Mouse (Mus musculus): Measurements from ENCODE around the gene Fgfr2. TPM values are rescaled to one million over a fixed set of nuclear protein-coding genes. Genes with fewer than 3 reads are reported as not detected.

Gene Fgfr2
- polyA plus RNA-seq, 1 experiment = 14.8 TPM

DNA sequence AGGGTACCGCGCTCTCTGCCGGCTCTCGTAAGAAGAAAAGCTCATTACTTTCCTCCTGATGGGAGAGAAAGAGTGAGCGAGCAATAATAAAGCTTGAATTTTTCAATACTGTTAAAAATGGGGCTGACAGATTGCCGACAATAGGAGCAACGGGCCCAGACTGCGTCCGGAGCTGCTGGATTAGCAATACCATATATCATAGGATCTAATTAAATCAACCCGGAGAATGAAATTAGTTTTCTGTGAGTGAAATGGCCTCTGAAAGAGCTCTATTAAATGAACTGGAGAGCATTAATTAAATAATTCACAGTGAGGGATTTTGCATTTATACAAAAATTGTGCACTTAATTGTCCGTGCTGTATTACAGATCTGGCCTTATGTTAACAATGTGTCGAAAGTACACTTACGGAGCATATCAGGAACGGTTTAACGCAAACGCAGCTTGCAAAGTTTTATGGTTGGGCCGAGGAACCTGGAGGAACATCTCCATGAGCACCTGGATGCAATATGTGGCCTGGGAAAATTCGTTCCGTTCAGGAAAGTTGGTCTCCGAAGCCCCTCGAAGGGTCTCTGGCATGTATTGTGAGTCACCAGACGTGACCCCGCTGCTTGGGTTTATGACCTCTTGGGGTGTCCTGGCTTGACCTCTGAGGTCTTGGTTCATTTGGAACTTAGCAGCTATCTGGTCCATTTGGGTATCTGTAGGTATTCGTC lies 1344.7 kb downstream of the Fgfr2 start:
- Histone ChIP-seq H3K27me3 (replicated peaks; ENCODE audit: control insufficient read depth, insufficient read depth, low read length) (peaks cover 2% of the 10 kb centered on the region), H3K4me1 (ENCODE audit: control insufficient read depth, insufficient read depth, low read length) (no peaks in the 10 kb centered on the region), H3K4me3 (ENCODE audit: insufficient read depth, low read depth, low read length) (no peak overlapping the region), H3K36me3 (ENCODE audit: control insufficient read depth, insufficient read depth, low read length) (no peaks in the 10 kb centered on the region), H3K27ac (ENCODE audit: insufficient read depth, low read depth, low read length) (no peak overlapping the region)
- 71% methylated on average over 24 of the region's 24 CpGs for WGBS
- TF ChIP-seq CTCF (conservative IDR thresholded peaks at IDR 0.05; ENCODE audit: insufficient read depth, insufficient read length, low read depth, low read length) = no peak
- no peak for TF ChIP-seq POLR2A (IDR thresholded peaks at IDR 0.05; ENCODE audit: low read depth, low read length)
- DNase-seq = no peak

DNA sequence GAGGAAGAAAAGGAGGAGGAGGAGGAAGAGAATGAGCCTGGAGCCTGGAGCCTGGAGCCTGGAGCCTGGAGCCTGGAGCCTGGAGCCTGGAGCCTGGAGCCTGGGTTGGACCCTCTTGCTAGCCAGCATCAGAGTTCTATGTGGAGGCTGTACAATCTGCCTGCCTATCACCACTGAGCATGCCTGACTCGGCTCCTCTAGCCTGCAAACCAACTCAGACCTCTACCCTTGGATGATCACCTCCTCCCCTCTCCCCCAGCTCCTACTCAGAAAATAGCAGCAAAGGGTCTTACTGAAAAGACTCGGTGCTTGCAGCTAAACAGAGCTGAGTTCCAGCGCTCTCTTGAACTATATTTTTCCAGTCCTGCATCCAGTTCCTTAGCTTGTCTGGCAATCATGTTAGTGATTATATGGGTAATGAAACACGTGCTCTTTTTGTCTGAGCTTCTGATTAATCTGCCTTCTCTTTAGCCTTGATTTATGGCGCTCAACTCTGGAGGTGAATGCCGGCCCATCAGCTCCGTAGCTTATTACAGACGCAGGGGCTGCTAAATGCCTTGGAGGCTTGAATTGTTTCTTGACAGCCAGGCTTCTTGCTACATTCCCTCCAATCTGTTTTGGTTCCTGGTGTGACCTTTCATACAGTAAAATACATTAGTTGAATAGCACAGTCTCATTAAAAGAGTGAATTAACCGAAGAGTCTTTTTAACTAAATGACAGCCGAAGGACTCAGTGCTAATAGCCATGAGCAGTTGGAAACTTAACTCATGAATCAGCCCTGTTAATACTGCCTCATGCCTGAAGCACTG lies 1345.5 kb downstream of the Fgfr2 start:
- WGBS = 19% methylated on average over 10 of the region's 10 CpGs
- Histone ChIP-seq H3K36me3 (ENCODE audit: control insufficient read depth, insufficient read depth, low read length) (no peaks in the 10 kb centered on the region), H3K4me1 (ENCODE audit: control insufficient read depth, insufficient read depth, low read length) (no peaks in the 10 kb centered on the region), H3K27me3 (replicated peaks; ENCODE audit: control insufficient read depth, insufficient read depth, low read length) (peaks cover 2% of the 10 kb centered on the region), H3K27ac (ENCODE audit: insufficient read depth, low read depth, low read length) (no peak overlapping the region), H3K4me3 (ENCODE audit: insufficient read depth, low read depth, low read length) (no peak overlapping the region)
- DNase-seq = peak; percentile 4
- TF ChIP-seq CTCF (conservative IDR thresholded peaks at IDR 0.05; ENCODE audit: insufficient read depth, insufficient read length, low read depth, low read length) (no peak), POLR2A (IDR thresholded peaks at IDR 0.05; ENCODE audit: low read depth, low read length) (no peak)

DNA sequence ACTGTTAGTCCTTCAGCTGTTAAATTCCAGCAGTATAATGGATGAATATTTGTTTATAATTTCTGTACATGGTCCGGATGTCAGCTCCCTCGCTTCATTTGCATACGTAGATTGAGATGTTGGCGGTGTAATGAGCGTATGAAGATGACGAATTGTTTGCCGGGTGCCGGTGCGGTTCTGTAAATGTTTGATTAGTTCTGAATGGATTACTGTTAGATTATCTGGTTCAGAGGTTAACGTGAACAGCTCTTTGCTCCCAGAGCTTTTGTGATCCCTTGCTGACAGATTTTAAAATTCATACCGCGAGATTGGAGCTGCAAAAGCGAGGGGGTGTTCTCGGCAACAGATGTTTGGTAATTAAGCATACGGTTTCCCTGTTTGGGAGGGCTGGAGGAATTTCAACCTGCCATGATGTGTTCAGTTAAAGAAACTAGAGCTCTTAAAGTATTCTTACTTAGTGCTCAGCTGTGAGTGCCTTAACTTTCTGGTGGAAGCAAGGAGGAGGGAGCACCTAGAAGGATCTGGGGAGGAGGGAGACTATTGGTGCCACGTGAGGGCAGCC lies 1346.9 kb downstream of the Fgfr2 start:
- 23% methylated on average over 16 of the region's 16 CpGs for WGBS
- H3K4me3 ChIP-seq (ENCODE audit: insufficient read depth, low read depth, low read length) = no peak overlapping the region
- peaks cover 2% of the 10 kb centered on the region for H3K27me3 ChIP-seq (replicated peaks; ENCODE audit: control insufficient read depth, insufficient read depth, low read length)
- H3K27ac ChIP-seq (ENCODE audit: insufficient read depth, low read depth, low read length) = no peak overlapping the region
- H3K4me1 ChIP-seq (ENCODE audit: control insufficient read depth, insufficient read depth, low read length) = no peaks in the 10 kb centered on the region
- TF ChIP-seq CTCF (conservative IDR thresholded peaks at IDR 0.05; ENCODE audit: insufficient read depth, insufficient read length, low read depth, low read length) = no peak
- TF ChIP-seq POLR2A (IDR thresholded peaks at IDR 0.05; ENCODE audit: low read depth, low read length) = no peak
- no peaks in the 10 kb centered on the region for H3K36me3 ChIP-seq (ENCODE audit: control insufficient read depth, insufficient read depth, low read length)
- DNase-seq = peak; percentile 31

DNA sequence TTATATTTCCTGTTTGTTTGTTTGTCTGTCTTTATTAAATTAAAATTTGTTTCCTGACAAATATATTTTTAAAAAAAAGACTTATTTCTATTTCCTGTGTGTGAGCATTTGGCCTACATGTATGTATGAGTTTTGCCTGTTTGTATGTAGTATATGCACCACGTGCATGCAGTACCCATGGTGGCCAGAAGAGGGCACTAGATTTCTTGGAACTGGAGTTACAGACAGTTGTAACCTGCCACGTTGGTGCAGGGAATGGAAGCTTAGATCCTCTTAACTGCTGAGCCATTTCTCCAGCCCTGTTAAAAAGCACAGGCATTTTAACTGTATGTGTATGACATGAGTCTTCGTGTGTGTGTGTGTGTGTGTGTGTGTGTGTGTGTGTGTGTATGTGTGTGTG lies 1365.2 kb downstream of the Fgfr2 start:
- H3K4me1 ChIP-seq (ENCODE audit: control insufficient read depth, insufficient read depth, low read length) = no peaks in the 10 kb centered on the region
- 0 out of 2 replicates have a peak, but pooled peaks have one; percentile 12 for TF ChIP-seq CTCF (conservative IDR thresholded peaks at IDR 0.05; ENCODE audit: insufficient read depth, insufficient read length, low read depth, low read length)
- TF ChIP-seq POLR2A (IDR thresholded peaks at IDR 0.05; ENCODE audit: low read depth, low read length) = no peak
- WGBS = 92% methylated on average over 3 of the region's 3 CpGs
- no peaks in the 10 kb centered on the region for H3K36me3 ChIP-seq (ENCODE audit: control insufficient read depth, insufficient read depth, low read length)
- DNase-seq = no peak
- no peak overlapping the region for H3K4me3 ChIP-seq (ENCODE audit: insufficient read depth, low read depth, low read length)
- no peak overlapping the region for H3K27ac ChIP-seq (ENCODE audit: insufficient read depth, low read depth, low read length)
- H3K27me3 ChIP-seq (replicated peaks; ENCODE audit: control insufficient read depth, insufficient read depth, low read length) = no peaks in the 10 kb centered on the region

DNA sequence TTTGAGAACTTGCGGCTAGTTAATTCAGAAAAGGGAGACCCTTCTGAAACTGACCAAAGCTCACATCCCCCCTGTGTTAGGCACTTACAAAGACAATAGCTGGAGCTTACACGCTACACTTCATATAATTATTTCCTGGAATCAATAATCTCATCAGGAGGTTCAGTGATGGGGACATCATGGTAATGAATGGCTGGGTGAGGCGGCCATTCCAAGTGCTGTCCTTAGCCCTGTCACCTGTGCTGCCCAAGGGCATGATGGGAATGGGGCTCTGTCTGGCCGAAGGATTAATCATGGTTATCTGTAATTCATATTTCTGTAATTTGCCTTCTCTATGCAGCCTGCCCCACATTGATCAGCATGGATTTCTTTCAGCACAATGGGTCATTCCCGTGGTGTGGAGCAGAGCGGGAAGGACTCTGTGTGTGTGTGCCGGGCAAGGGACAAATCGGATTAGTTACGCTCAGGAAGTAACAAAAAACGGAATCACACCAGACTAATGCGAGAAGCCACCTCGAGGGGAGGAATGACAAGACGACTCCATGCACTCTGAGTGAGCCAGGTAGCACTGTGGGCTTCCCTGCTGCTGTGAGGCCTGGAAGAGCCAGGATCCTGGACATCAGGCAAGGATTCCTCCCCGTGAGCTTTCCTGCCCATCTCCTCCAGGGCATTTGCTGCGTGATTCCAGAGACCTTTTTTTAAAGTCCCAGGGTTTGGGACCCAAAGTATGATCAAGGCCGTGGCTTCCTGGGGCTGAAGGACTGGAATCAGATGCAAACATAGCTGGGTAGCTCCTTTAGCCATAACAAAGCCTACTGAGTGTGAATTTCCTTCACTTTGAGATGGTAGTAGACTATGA lies 1375.8 kb downstream of the Fgfr2 start:
- H3K36me3 ChIP-seq (ENCODE audit: control insufficient read depth, insufficient read depth, low read length) = no peaks in the 10 kb centered on the region
- H3K4me1 ChIP-seq (ENCODE audit: control insufficient read depth, insufficient read depth, low read length) = no peaks in the 10 kb centered on the region
- no peak overlapping the region for H3K4me3 ChIP-seq (ENCODE audit: insufficient read depth, low read depth, low read length)
- 67% methylated on average over 16 of the region's 16 CpGs for whole genome bisulfite sequencing
- H3K27ac ChIP-seq (ENCODE audit: insufficient read depth, low read depth, low read length) = no peak overlapping the region
- TF ChIP-seq CTCF (conservative IDR thresholded peaks at IDR 0.05; ENCODE audit: insufficient read depth, insufficient read length, low read depth, low read length) (no peak), POLR2A (IDR thresholded peaks at IDR 0.05; ENCODE audit: low read depth, low read length) (no peak)
- DNase-seq = no peak
- no peaks in the 10 kb centered on the region for H3K27me3 ChIP-seq (replicated peaks; ENCODE audit: control insufficient read depth, insufficient read depth, low read length)

DNA sequence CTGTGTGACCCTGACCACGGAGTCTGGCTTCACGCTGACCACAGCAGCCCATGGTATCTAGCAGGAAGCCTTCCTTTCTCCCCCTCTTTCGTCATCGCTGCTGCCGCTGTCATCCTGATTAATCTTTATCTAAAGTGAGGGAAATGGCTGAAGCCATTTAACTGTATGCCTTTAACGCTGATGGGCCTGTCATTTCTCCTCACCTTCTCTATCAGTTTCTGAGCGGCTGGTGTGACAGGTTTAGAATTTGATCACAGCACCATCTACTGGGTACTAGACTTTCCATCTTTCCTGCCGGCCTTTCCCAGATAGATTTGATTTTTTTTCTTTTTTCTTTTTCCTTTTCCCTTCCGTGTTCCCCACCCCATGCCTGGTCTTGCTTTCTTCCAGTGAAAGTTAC lies 1376.4 kb downstream of the Fgfr2 start:
- TF ChIP-seq CTCF (conservative IDR thresholded peaks at IDR 0.05; ENCODE audit: insufficient read depth, insufficient read length, low read depth, low read length) = no peak
- no peak for TF ChIP-seq POLR2A (IDR thresholded peaks at IDR 0.05; ENCODE audit: low read depth, low read length)
- Histone ChIP-seq H3K4me3 (ENCODE audit: insufficient read depth, low read depth, low read length) (no peak overlapping the region), H3K4me1 (ENCODE audit: control insufficient read depth, insufficient read depth, low read length) (no peaks in the 10 kb centered on the region), H3K36me3 (ENCODE audit: control insufficient read depth, insufficient read depth, low read length) (no peaks in the 10 kb centered on the region), H3K27ac (ENCODE audit: insufficient read depth, low read depth, low read length) (no peak overlapping the region), H3K27me3 (replicated peaks; ENCODE audit: control insufficient read depth, insufficient read depth, low read length) (no peaks in the 10 kb centered on the region)
- no peak for DNase-seq
- 23% methylated on average over 9 of the region's 9 CpGs for WGBS

Data from kidney, adult 2 months (tissue).